Mouse (Mus musculus) intestine, embryonic 15.5 days (tissue): ENCODE results near the gene Gm17387. TPM values are rescaled to one million over a fixed set of nuclear protein-coding genes. Genes with fewer than 3 reads are reported as not detected.
A peak's percentile ranks its signal among the peaks of the same experiment; 100 is the strongest.

Experiments used
- ATAC-seq: fragments of 200-750 bp; cut with Nextera tagmentation; 2 replicates; pipeline ENCODE4 v1.8.0; 2017; ENCODE audit warnings: moderate TSS enrichment, moderate library complexity
- H3K27ac ChIP-seq: fragments of 300-500 bp; sonication (generic); 2 replicates; pipeline ENCODE4 v1.5.1; 2015; ENCODE audit warnings: mild to moderate bottlenecking, inconsistent platforms
- H3K27me3 ChIP-seq: fragments of 300-500 bp; sonication (generic); replicated peaks from 2 replicates; pipeline ENCODE4 v1.6.1; 2015; ENCODE audit warnings: inconsistent platforms
- H3K36me3 ChIP-seq: fragments of 300-500 bp; sonication (generic); 2 replicates; pipeline ENCODE4 v1.6.1; 2015; ENCODE audit warnings: inconsistent platforms
- H3K4me1 ChIP-seq: fragments of 300-500 bp; sonication (generic); replicated peaks from 2 replicates; pipeline ENCODE4 v1.6.1; 2015; ENCODE audit warnings: inconsistent platforms
- H3K4me2 ChIP-seq: fragments of 300-500 bp; sonication (generic); replicated peaks from 2 replicates; pipeline ENCODE4 v1.6.1; 2015; ENCODE audit warnings: mild to moderate bottlenecking, inconsistent platforms
- H3K4me3 ChIP-seq: fragments of 300-500 bp; sonication (generic); replicated peaks from 2 replicates; pipeline ENCODE4 v1.5.1; 2015; ENCODE audit warnings: inconsistent platforms
- H3K9ac ChIP-seq: fragments of 300-500 bp; sonication (generic); 2 replicates; pipeline ENCODE4 v1.6.1; 2015; ENCODE audit warnings: inconsistent platforms
- H3K9me3 ChIP-seq: fragments of 300-500 bp; sonication (generic); 2 replicates; pipeline ENCODE4 v1.6.1; 2016; ENCODE audit warnings: inconsistent platforms
- WGBS: fragments of 180-500 bp; shearing (Covaris S2); methylation state at CpG from one replicate; pipeline ENCODE4 v1.1.7; 2015; 5-methylcytosine and 5-hydroxymethylcytosine counted together
- polyA plus RNA-seq: library from polyadenylated mRNA; unstranded; fragments of >200 nt; fragmentation: Nextera tagmentation; extraction: Ambion mirVana; gene quantifications from 2 replicates; pipeline ENCODE4 v1.2.1, GENCODE M21; 2015

Gene Gm17387
- polyA plus RNA-seq, 1 experiment from 2014 or later = not detected

DNA sequence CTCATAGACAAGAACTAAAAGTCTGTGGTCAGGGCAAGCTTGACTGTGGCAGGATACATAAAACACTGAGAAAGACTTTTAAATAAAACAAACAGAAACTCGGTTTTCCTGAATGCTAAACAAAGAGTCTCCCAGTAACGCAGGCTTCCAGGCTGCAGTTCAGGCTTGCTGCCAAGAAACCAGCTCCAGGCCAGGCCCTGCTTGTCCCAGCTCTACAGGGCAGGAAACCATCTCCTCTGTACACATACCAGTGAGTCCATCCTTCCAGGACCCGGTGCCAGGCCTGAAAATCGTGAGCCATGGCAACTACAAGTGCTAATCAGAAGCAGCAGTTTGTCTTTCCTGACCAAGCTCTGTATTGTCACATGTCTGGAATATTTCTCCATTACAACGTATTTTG lies 12.7 kb downstream of the Gm17387 start:
- no peaks in the 10 kb centered on the region for H3K9me3 ChIP-seq
- no peak overlapping the region for H3K4me3 ChIP-seq
- H3K27ac ChIP-seq = peak overlapping the region; percentile 93
- no peaks in the 10 kb centered on the region for H3K36me3 ChIP-seq
- no peak overlapping the region for H3K9ac ChIP-seq
- ATAC-seq = peak; percentile 74
- no peaks in the 10 kb centered on the region for H3K27me3 ChIP-seq
- H3K4me1 ChIP-seq = peaks cover 14% of the 10 kb centered on the region
- no peak overlapping the region for H3K4me2 ChIP-seq
- 15% methylated on average over 5 of the region's 5 CpGs for WGBS

DNA sequence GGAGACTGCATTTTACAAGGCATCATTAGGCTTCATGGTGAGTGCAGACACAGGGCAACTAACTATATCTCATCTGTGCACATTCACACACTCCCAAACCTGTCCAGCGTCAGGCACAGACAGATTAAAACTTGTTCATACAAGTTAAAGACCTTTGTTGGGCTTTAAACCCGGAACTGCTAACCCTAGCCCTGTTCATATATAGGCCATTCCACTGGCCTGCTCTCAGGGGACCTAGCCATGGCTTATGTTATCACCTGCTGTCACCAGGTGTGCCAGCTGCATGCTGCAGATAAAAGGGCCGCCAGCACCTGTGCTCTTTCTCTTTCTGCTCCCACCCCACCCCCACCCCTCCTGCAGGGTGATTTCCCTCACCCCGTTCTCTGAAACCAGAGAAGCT lies 13.6 kb downstream of the Gm17387 start:
- H3K36me3 ChIP-seq = no peaks in the 10 kb centered on the region
- no peaks in the 10 kb centered on the region for H3K9me3 ChIP-seq
- H3K4me2 ChIP-seq = no peak overlapping the region
- H3K27ac ChIP-seq = peak overlapping the region; percentile 33
- WGBS = 35% methylated on average over 4 of the region's 4 CpGs
- no peaks in the 10 kb centered on the region for H3K27me3 ChIP-seq
- no peak overlapping the region for H3K4me3 ChIP-seq
- peak; percentile 76 for ATAC-seq
- H3K4me1 ChIP-seq = peaks cover 23% of the 10 kb centered on the region
- H3K9ac ChIP-seq = no peak overlapping the region

DNA sequence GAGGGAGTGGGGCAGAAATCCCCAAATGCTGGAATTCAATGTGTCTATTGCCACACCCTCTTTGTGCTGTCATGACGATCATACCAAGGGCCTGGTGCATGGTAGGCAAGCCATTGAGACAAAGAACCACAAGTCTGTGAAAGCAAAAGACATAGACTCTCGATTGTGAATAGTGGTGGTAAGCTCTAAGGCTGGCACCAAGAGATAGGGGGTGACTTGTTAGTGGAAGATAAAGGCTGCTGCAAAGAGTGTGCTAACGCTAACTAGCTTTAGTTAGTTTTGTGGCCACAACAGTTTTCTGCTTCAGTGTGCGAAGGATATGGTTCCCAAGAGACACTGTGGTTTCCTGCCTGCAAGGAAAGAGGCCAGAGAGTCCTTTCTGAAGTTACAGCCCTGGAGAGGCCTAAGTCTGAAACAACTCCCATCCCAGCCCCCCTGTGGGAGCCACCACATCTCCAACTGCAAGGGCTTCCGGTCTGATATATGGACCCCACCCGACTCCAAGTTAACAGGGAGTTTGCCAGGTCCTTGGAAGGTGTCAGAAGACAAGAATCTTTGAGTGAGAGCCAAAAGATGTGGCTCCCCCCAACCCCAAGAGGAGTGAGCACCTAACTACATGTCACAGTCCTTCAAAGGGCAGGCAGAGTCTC lies 18.1 kb downstream of the Gm17387 start:
- Histone ChIP-seq H3K36me3 (no peaks in the 10 kb centered on the region), H3K4me3 (no peak overlapping the region), H3K27me3 (no peaks in the 10 kb centered on the region), H3K27ac (peak overlapping the region; percentile 83), H3K9ac (no peak overlapping the region), H3K4me1 (peaks cover 23% of the 10 kb centered on the region), H3K9me3 (no peaks in the 10 kb centered on the region), H3K4me2 (peak overlapping the region; percentile 75)
- 60% methylated on average over 6 of the region's 6 CpGs for WGBS
- no peak for ATAC-seq

- H3K27ac ChIP-seq = peak overlapping the region; percentile 90
- no peaks in the 10 kb centered on the region for H3K9me3 ChIP-seq
- no peaks in the 10 kb centered on the region for H3K36me3 ChIP-seq
- ATAC-seq = peak; percentile 89
- H3K4me2 ChIP-seq = peak overlapping the region; percentile 75
- H3K27me3 ChIP-seq = no peaks in the 10 kb centered on the region
- H3K4me3 ChIP-seq = peak overlapping the region; percentile 30
- peaks cover 19% of the 10 kb centered on the region for H3K4me1 ChIP-seq
- peak overlapping the region; percentile 36 for H3K9ac ChIP-seq
- WGBS = 10% methylated on average over 16 of the region's 19 CpGs
Measured at GRCm38 (mm10) chr7:141047581-141048225, 18.8 kb downstream of the Gm17387 start.

DNA sequence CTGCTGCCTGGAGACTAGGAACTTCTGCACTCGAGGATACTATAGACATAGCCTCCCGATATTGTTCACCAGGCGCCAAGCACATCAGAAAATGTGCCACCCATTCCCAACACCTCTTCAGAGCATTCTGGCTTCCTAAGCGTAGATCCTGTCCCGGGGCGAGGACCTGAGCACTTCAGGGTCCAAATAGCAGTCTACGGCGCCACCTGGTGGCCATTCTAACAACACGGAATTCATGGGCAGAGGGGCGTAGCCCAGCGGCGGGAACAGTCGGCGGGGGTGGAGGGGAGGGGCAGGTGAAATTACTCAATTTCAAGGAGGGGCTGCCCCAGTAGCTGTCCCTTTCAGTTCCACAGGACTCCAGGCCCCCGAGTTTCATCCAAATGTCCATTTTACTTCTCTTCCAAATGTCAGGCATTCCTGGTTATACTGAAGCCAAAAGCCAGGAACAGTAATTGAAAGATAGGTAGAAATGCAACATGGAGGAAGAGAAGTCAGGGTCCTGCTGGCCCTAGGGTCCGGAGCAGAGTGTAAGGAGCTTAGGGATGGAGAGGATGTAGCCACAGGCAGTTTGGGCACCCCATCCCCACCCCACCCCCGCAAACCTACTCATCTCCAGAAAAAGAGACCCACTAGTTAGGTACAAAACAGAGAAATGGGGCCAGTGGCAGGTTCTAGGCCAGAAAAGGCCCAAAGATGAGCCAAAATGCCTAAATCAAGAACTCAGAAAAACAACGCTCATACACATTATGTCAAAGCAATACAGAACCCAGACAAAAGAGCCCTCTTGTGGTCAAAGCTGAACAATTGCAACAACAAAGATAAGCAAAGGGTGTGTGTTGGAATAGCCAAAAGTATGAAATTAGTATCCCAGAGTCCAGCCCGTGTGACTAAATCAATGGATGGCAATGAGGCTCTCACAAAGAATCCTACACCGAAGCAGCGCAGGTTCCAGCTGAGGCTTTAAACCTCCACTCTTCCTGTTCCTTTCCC lies 19.6 kb downstream of the Gm17387 start:
- Histone ChIP-seq H3K9ac (peak overlapping the region; percentile 36), H3K27ac (peak overlapping the region; percentile 90), H3K4me3 (peak overlapping the region; percentile 30), H3K4me2 (peak overlapping the region; percentile 75), H3K4me1 (peaks cover 14% of the 10 kb centered on the region), H3K9me3 (no peaks in the 10 kb centered on the region), H3K36me3 (no peaks in the 10 kb centered on the region), H3K27me3 (no peaks in the 10 kb centered on the region)
- 10% methylated on average over 21 of the region's 21 CpGs for WGBS
- ATAC-seq = peak; percentile 92

DNA sequence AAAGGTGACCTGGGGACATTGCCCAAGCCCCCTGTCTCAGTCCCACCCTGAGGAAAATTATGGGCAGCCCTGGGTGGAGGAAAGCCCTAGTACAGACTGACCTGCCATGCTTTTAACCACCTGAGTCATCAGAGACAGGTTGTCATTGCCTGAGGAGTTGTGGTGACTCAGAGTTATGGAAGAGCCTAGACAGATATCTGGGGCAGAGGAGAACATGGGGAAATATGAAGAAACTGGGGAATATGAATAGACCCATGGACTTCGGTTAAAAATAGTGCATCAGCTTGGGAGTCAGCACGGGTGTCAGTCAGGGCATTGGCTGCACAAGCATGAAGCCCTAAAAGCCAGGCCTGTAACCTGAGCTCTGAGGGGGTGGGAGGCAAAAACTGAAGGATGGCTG lies 20.4 kb downstream of the Gm17387 start:
- Histone ChIP-seq H3K4me2 (no peak overlapping the region), H3K9me3 (no peaks in the 10 kb centered on the region), H3K27me3 (no peaks in the 10 kb centered on the region), H3K36me3 (no peaks in the 10 kb centered on the region), H3K27ac (no peak overlapping the region), H3K9ac (no peak overlapping the region), H3K4me3 (no peak overlapping the region), H3K4me1 (peaks cover 14% of the 10 kb centered on the region)
- WGBS = 70% methylated on average over 2 of the region's 2 CpGs
- ATAC-seq = no peak

GRCm38 (mm10) chr7:141051060-141051685 lies 22.2 kb downstream of the Gm17387 start:
- 62% methylated on average over 17 of the region's 17 CpGs for WGBS
- Histone ChIP-seq H3K4me3 (no peak overlapping the region), H3K4me2 (no peak overlapping the region), H3K4me1 (peaks cover 14% of the 10 kb centered on the region), H3K27ac (no peak overlapping the region), H3K9ac (no peak overlapping the region), H3K27me3 (no peaks in the 10 kb centered on the region), H3K9me3 (no peaks in the 10 kb centered on the region), H3K36me3 (no peaks in the 10 kb centered on the region)
- no peak for ATAC-seq

DNA sequence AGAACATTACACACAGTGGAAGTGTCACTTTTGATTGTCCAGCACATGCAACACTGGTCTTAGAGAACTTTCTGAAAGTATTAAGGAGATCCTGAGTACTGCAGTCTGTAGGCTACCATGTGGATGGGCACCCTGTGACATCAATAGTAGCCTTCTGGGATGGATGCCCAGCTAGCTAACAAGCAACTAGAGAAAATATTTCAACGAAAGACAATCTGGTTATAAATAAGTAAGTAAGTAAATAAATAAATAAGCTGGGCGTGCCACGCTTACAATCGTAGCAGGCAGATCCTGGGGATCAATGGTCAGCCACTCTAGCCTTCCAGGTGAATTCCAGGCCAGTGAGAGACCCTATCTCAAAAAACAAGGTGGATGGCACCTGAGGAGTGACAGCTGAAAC lies 23.1 kb downstream of the Gm17387 start:
- Histone ChIP-seq H3K4me2 (no peak overlapping the region), H3K27ac (no peak overlapping the region), H3K9ac (no peak overlapping the region), H3K9me3 (no peaks in the 10 kb centered on the region), H3K27me3 (no peaks in the 10 kb centered on the region), H3K4me3 (no peak overlapping the region), H3K36me3 (no peaks in the 10 kb centered on the region), H3K4me1 (peaks cover 11% of the 10 kb centered on the region)
- WGBS = 83% methylated on average over 4 of the region's 4 CpGs
- no peak for ATAC-seq

- no peak for ATAC-seq
- Histone ChIP-seq H3K27ac (no peak overlapping the region), H3K9me3 (no peaks in the 10 kb centered on the region), H3K27me3 (no peaks in the 10 kb centered on the region), H3K4me2 (no peak overlapping the region), H3K4me3 (no peak overlapping the region), H3K4me1 (peaks cover 7% of the 10 kb centered on the region), H3K9ac (no peak overlapping the region), H3K36me3 (no peaks in the 10 kb centered on the region)
- 73% methylated on average over 2 of the region's 2 CpGs for WGBS
Measured at GRCm38 (mm10) chr7:141052421-141052820, 23.5 kb downstream of the Gm17387 start.

DNA sequence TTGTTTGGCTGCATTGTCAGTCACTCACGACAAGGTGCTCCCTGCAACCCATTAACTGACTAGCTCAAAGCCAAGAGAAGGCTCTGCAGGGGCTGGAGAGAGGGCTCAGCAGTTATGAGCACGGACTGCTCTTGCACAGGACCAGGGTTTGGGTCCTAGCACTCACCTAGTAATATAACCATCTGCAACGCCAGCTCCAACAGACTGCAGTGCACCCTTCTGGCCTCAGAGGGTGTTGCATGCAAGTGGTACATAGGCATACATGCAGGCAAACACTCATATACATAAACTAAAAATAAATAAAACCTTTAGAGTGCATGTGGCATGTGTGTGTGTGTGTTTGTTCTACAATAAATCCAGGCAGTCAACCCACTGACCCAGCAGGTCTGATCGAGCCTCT lies 26.9 kb downstream of the Gm17387 start:
- Histone ChIP-seq H3K36me3 (no peaks in the 10 kb centered on the region), H3K4me1 (peaks cover 6% of the 10 kb centered on the region; the same call in 1 of the 2 replicates), H3K27me3 (no peaks in the 10 kb centered on the region), H3K9ac (no peak overlapping the region), H3K4me2 (no peak overlapping the region), H3K4me3 (no peak overlapping the region), H3K9me3 (no peaks in the 10 kb centered on the region), H3K27ac (no peak overlapping the region)
- ATAC-seq = no peak
- 77% methylated on average over 4 of the region's 4 CpGs for WGBS

GRCm38 (mm10) chr7:141056976-141057375 lies 28.0 kb downstream of the Gm17387 start:
- WGBS = 81% methylated on average over 6 of the region's 6 CpGs
- H3K36me3 ChIP-seq = no peaks in the 10 kb centered on the region
- H3K4me1 ChIP-seq = peaks cover 13% of the 10 kb centered on the region
- no peak overlapping the region for H3K9ac ChIP-seq
- no peak overlapping the region for H3K4me2 ChIP-seq
- no peak overlapping the region for H3K27ac ChIP-seq
- ATAC-seq = no peak
- no peak overlapping the region for H3K4me3 ChIP-seq
- no peaks in the 10 kb centered on the region for H3K27me3 ChIP-seq
- H3K9me3 ChIP-seq = no peaks in the 10 kb centered on the region

DNA sequence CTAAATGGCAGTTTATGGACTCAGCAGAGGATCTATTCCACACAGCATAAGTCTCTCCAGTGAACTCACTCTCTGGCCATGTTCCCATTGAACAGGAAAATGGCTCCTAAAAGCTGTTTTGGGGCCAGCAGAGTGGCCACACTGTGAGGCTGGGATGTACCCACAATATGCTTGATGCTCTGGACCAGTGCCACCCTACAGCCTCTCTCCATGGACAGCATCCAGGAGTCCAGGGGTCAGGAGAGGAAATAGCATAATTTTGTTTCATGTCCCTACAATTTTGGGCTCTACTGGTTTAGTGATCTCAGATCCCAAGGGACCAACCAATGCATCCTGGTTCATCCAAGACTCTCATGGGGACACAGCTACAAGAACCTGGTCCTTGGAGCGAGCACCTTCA lies 28.6 kb downstream of the Gm17387 start:
- H3K27me3 ChIP-seq = no peaks in the 10 kb centered on the region
- H3K9me3 ChIP-seq = no peaks in the 10 kb centered on the region
- no peak overlapping the region for H3K9ac ChIP-seq
- no peak for ATAC-seq
- H3K4me3 ChIP-seq = no peak overlapping the region
- peaks cover 17% of the 10 kb centered on the region for H3K4me1 ChIP-seq
- no peak overlapping the region for H3K4me2 ChIP-seq
- 97% methylated on average over 1 of the region's 1 CpGs for WGBS
- no peak overlapping the region for H3K27ac ChIP-seq
- no peaks in the 10 kb centered on the region for H3K36me3 ChIP-seq
